Mouse (Mus musculus) limb, embryonic 12.5 days (tissue): ENCODE results near the gene Tnrc6a. TPM values are rescaled to one million over a fixed set of nuclear protein-coding genes. Genes with fewer than 3 reads are reported as not detected.

Experiments
- ATAC-seq: fragments of 200-750 bp; cut with Nextera tagmentation; 2 replicates; pipeline ENCODE4 v1.8.0; 2017; ENCODE audit warnings: low read depth, moderate TSS enrichment; ENCODE audit not compliant: insufficient number of reproducible peaks, insufficient read depth, low FRiP score, low TSS enrichment
- H3K27ac ChIP-seq: fragments of 300-500 bp; sonication (generic); 2 replicates; pipeline ENCODE4 v1.5.1; 2016; ENCODE audit warnings: mild to moderate bottlenecking, moderate library complexity
- H3K27me3 ChIP-seq: fragments of 300-500 bp; sonication (generic); 2 replicates; pipeline ENCODE4 v1.6.1; 2016; ENCODE audit warnings: mild to moderate bottlenecking, moderate library complexity
- H3K36me3 ChIP-seq: fragments of 300-500 bp; sonication (generic); 2 replicates; pipeline ENCODE4 v1.6.1; 2016; ENCODE audit warnings: mild to moderate bottlenecking, moderate library complexity
- H3K4me1 ChIP-seq: fragments of 300-500 bp; sonication (generic); replicated peaks from 2 replicates; pipeline ENCODE4 v1.6.1; 2016
- H3K4me2 ChIP-seq: fragments of 300-500 bp; sonication (generic); 2 replicates; pipeline ENCODE4 v1.6.1; 2016; ENCODE audit warnings: mild to moderate bottlenecking, moderate library complexity
- H3K4me3 ChIP-seq: fragments of 300-500 bp; sonication (generic); replicated peaks from 2 replicates; pipeline ENCODE4 v1.5.1; 2016; ENCODE audit warnings: mild to moderate bottlenecking
- H3K9ac ChIP-seq: fragments of 300-500 bp; sonication (generic); replicated peaks from 2 replicates; pipeline ENCODE4 v1.6.1; 2016; ENCODE audit warnings: mild to moderate bottlenecking, moderate library complexity
- H3K9me3 ChIP-seq: fragments of 300-500 bp; sonication (generic); 2 replicates; pipeline ENCODE4 v1.6.1; 2016; ENCODE audit warnings: mild to moderate bottlenecking, moderate library complexity
- WGBS: fragments of 180-500 bp; shearing (Covaris S2); methylation state at CpG from one replicate; pipeline ENCODE4 v1.1.7; 2016; 5-methylcytosine and 5-hydroxymethylcytosine counted together
- polyA plus RNA-seq: library from polyadenylated mRNA; unstranded; fragments of >200 nt; fragmentation: Nextera tagmentation; extraction: Ambion mirVana; gene quantifications from 2 replicates; pipeline ENCODE4 v1.2.1, GENCODE M21; 2016

Tnrc6a gene
- polyA plus RNA-seq, 1 experiment from 2014 or later, result 81.0 TPM

DNA sequence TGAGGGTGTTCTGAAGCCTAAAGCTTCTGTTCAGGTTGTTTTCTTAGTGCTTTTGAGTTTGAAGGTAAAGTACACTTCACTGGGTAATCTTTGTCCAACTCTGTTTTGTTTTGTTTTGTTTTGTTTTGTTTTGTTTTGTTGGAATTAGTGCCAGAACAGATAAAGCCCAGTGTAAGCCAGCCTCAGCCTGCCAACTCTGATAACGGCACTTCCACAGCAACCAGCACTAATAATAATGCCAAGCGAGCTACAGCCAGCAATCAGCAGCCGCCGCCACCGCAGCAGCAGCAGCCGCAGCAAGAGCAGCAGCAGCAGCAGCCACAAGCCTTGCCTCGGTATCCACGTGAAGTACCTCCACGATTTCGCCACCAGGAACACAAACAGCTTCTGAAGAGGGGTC, 38.7 kb downstream of the Tnrc6a start:
- no peaks in the 10 kb centered on the region for H3K9me3 ChIP-seq
- H3K4me3 ChIP-seq, result no peak overlapping the region
- H3K9ac ChIP-seq, result no peak overlapping the region
- WGBS, result 96% methylated on average over 10 of the region's 10 CpGs
- no peak for ATAC-seq
- peaks cover 75% of the 10 kb centered on the region for H3K36me3 ChIP-seq
- H3K4me1 ChIP-seq, result no peaks in the 10 kb centered on the region
- H3K4me2 ChIP-seq, result no peak overlapping the region
- no peak overlapping the region for H3K27ac ChIP-seq
- H3K27me3 ChIP-seq, result no peaks in the 10 kb centered on the region

DNA sequence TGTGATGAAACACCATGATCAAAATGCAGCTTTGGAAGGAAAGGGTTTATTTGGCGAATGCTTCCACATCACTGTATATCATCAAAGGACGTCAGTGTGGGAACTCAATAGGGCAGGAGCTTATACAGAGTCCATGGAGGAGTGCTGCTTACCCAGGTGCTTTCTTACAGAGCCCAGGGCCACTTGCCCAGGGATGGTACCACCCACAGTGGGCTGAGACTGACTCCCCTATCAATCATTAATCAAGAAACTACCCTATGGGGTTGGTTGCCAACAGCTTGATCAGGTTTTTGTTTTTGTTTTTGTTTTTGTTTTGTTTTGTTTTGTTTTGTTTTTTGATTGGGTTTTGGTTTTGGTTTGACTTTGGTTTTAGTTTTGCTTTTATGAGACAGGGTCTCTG, 43.8 kb downstream of the Tnrc6a start:
- no peak overlapping the region for H3K9ac ChIP-seq
- 95% methylated on average over 2 of the region's 2 CpGs for WGBS
- no peak overlapping the region for H3K27ac ChIP-seq
- peaks cover 99% of the 10 kb centered on the region for H3K36me3 ChIP-seq
- no peak overlapping the region for H3K4me3 ChIP-seq
- H3K9me3 ChIP-seq, result no peaks in the 10 kb centered on the region
- no peaks in the 10 kb centered on the region for H3K4me1 ChIP-seq
- H3K4me2 ChIP-seq, result no peak overlapping the region
- ATAC-seq, result no peak
- H3K27me3 ChIP-seq, result no peaks in the 10 kb centered on the region

DNA sequence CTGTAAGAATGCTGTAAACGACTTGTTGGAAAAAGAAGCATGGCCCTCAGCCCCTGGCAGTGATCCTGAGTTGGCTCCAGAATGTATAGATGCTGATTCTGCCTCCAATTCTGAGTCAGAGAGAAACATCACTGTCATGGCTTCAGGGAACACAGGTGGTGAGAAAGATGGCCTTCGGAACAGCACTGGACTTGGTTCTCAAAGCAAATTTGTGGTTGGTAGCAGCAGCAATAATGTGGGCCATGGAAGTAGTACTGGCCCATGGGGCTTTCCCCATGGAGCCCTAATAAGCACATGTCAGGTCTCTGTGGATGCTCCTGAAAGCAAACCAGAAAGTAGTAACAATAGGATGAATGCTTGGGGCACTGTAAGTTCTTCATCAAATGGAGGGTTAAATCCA, 45.9 kb downstream of the Tnrc6a start:
- H3K4me3 ChIP-seq, result no peak overlapping the region
- H3K4me1 ChIP-seq, result no peaks in the 10 kb centered on the region
- H3K4me2 ChIP-seq, result no peak overlapping the region
- H3K36me3 ChIP-seq, result peaks cover 98% of the 10 kb centered on the region
- 92% methylated on average over 2 of the region's 2 CpGs for whole genome bisulfite sequencing
- no peak overlapping the region for H3K9ac ChIP-seq
- H3K27me3 ChIP-seq, result no peaks in the 10 kb centered on the region
- no peaks in the 10 kb centered on the region for H3K9me3 ChIP-seq
- no peak overlapping the region for H3K27ac ChIP-seq
- no peak for ATAC-seq

DNA sequence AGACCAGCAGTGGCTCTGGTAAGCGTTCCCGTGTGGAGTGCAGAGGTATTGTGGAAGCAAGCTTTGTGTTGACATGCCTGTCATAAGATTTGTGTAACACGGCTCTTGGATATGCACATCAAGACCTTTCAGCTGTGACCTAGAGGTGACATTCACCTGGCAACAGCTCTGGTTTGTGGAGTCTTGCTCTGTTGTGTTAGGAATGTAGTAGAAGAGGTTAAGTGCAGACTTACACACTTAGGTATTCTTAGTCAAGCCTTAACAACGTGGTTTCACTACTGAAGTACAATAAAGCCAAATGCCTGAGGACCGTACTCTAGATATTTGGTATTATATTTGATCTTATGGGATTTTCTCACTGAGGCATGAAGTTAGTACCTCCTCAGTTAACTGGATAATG, 48.4 kb downstream of the Tnrc6a start:
- Histone ChIP-seq H3K4me1 (no peaks in the 10 kb centered on the region), H3K4me2 (no peak overlapping the region), H3K27ac (no peak overlapping the region), H3K9me3 (no peaks in the 10 kb centered on the region), H3K36me3 (peaks cover 98% of the 10 kb centered on the region), H3K27me3 (no peaks in the 10 kb centered on the region), H3K4me3 (no peak overlapping the region), H3K9ac (no peak overlapping the region)
- ATAC-seq, result no peak
- 92% methylated on average over 5 of the region's 5 CpGs for WGBS

DNA sequence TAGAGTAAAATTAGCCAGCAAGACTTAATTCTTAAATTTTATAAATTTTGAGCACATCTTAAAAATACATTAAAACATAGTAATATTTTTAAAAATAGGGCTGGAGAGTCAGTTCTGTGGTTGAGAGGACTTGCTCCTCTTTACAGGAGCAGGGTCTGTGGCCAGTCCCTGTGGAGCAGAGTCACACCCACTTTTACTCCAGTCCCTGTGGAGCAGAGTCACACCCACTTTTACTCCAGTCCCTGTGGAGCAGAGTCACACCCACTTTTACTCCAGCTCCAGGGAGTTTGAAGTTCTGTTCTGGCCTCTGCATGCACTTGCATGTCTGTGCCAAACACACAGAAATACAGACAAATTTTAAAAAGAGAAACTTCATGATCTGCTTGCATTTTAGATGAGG, 53.5 kb downstream of the Tnrc6a start:
- H3K36me3 ChIP-seq, result peaks cover 98% of the 10 kb centered on the region
- no peak overlapping the region for H3K9ac ChIP-seq
- no peak overlapping the region for H3K4me3 ChIP-seq
- H3K4me2 ChIP-seq, result no peak overlapping the region
- no peak for ATAC-seq
- H3K9me3 ChIP-seq, result no peaks in the 10 kb centered on the region
- H3K27ac ChIP-seq, result no peak overlapping the region
- H3K4me1 ChIP-seq, result no peaks in the 10 kb centered on the region
- H3K27me3 ChIP-seq, result no peaks in the 10 kb centered on the region

DNA sequence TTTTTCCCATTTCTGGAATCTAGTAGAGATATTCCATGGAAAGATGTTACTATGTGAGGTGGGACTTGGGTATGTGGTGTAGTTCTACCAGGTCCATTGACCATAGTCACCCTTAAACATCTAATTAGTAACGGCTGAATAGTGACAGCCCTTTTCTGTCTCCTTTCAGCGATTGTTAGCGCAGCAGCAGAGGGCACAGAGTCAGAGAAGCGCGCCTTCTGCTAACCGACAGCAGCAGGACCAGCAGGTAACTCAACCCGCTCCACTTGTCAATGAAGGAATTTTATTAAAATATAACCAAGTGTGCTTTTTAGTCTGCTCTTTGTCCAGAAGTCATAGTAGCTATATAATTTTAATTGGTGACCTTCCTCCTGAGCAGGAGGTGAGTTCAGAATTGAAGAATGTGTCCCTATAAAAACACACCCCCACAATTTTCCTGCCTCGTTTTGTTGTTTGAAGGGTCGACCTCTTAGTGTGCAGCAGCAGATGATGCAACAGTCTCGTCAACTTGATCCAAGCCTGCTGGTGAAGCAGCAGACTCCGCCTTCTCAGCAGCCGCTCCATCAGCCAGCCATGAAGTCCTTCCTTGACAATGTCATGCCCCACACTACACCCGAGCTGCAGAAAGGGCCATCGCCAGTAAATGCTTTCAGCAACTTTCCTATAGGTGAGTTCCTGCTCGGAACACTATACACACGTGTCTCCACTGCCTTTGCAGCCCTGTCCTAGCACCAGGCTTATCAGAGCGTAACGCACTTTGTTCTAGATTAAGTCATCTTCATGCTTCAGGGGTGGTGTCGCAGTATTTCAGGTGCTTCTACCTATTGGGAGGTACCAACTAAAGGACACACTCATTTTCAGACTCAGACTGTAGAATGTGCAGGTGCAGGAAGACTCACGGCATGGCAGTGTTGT, 58.4 kb downstream of the Tnrc6a start:
- H3K4me2 ChIP-seq, result no peak overlapping the region
- no peak overlapping the region for H3K9ac ChIP-seq
- no peaks in the 10 kb centered on the region for H3K27me3 ChIP-seq
- H3K4me3 ChIP-seq, result no peak overlapping the region
- ATAC-seq, result no peak
- H3K4me1 ChIP-seq, result no peaks in the 10 kb centered on the region
- no peak overlapping the region for H3K27ac ChIP-seq
- 86% methylated on average over 20 of the region's 20 CpGs for WGBS
- H3K9me3 ChIP-seq, result no peaks in the 10 kb centered on the region
- H3K36me3 ChIP-seq, result peaks cover 99% of the 10 kb centered on the region

DNA sequence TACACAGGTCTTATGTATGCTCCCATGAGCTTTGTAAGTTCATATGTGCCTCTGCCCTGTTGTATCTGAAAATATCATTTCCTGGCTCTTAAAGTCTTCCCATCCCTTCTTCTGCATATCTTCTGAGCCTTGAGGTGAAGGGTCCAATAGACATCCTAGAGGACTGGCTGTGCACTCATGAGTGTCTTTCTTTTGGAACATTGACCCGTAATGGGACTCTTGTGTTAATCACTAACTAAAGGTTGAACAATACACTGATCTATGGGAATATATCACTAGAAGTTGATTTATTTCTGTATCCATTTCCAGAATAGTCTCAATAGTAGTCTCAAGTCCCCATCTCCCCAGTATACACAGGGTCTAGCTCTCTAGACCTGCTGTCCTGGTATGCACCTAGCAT, 61.2 kb downstream of the Tnrc6a start:
- H3K27me3 ChIP-seq, result no peaks in the 10 kb centered on the region
- no peaks in the 10 kb centered on the region for H3K9me3 ChIP-seq
- 96% methylated on average over 1 of the region's 1 CpGs for WGBS
- no peak overlapping the region for H3K27ac ChIP-seq
- H3K4me2 ChIP-seq, result no peak overlapping the region
- H3K9ac ChIP-seq, result no peak overlapping the region
- no peak for ATAC-seq
- H3K4me3 ChIP-seq, result no peak overlapping the region
- H3K36me3 ChIP-seq, result peaks cover 99% of the 10 kb centered on the region
- no peaks in the 10 kb centered on the region for H3K4me1 ChIP-seq

DNA sequence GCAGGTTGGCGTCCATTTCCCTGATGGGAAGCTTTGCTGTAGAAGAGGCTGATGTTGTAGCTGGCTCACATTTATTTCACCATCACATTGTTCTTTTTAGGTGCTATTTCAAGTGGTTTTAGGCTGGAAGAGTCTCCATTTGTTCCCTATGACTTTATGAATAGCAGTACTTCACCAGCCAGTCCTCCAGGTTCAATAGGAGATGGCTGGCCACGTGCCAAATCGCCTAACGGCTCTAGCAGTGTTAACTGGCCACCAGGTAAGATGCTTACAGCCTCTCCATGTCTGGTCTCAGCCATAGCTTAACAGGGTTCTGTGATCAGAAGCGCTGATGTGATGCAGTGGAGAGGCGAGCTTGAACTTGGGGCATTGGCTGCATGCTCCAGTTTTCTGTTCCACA, 62.8 kb downstream of the Tnrc6a start:
- Histone ChIP-seq H3K36me3 (peaks cover 99% of the 10 kb centered on the region), H3K4me2 (no peak overlapping the region), H3K9ac (no peak overlapping the region), H3K4me3 (no peak overlapping the region), H3K4me1 (no peaks in the 10 kb centered on the region), H3K27me3 (no peaks in the 10 kb centered on the region), H3K27ac (no peak overlapping the region), H3K9me3 (no peaks in the 10 kb centered on the region)
- no peak for ATAC-seq
- WGBS, result 87% methylated on average over 6 of the region's 6 CpGs

DNA sequence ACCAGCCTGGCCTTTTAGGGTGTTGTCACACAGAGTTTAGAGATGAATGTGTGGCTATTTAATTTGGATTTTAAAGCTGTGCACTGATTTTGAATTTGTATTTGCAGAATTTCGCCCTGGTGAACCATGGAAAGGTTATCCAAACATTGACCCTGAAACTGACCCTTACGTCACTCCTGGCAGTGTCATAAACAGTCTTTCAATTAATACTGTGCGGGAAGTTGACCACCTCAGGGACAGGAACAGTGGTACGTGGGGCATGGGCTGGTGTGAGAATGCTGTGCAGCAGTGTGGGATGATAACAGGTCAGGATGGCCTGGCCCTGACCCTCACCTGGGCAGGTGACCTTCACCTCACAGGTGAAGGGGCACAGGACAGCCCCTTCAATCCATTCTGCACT, 63.6 kb downstream of the Tnrc6a start:
- H3K4me3 ChIP-seq, result no peak overlapping the region
- H3K9ac ChIP-seq, result no peak overlapping the region
- WGBS, result 93% methylated on average over 4 of the region's 4 CpGs
- H3K36me3 ChIP-seq, result peaks cover 99% of the 10 kb centered on the region
- ATAC-seq, result no peak
- no peaks in the 10 kb centered on the region for H3K4me1 ChIP-seq
- no peaks in the 10 kb centered on the region for H3K9me3 ChIP-seq
- no peak overlapping the region for H3K27ac ChIP-seq
- no peak overlapping the region for H3K4me2 ChIP-seq
- H3K27me3 ChIP-seq, result no peaks in the 10 kb centered on the region

DNA sequence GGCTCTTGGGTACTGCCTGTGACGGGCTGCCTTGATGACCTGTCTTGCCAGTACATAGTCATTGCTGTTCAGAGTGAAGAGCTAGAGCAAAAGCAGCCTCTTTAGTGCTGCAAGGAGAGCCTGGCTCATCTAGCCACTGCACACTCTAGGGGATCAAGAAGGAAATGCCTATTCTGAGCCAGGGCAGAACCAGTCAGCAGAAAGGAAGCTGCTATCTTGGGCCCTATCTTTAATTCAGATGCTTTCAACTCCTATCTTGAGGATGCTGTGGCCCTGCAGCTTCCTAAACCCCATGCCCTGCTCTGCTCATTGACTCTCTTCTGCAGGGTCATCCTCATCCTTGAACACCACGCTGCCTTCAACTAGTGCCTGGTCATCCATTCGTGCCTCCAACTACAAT, 64.8 kb downstream of the Tnrc6a start:
- Histone ChIP-seq H3K9me3 (no peaks in the 10 kb centered on the region), H3K36me3 (peaks cover 99% of the 10 kb centered on the region)
- 95% methylated on average over 3 of the region's 3 CpGs for WGBS

DNA sequence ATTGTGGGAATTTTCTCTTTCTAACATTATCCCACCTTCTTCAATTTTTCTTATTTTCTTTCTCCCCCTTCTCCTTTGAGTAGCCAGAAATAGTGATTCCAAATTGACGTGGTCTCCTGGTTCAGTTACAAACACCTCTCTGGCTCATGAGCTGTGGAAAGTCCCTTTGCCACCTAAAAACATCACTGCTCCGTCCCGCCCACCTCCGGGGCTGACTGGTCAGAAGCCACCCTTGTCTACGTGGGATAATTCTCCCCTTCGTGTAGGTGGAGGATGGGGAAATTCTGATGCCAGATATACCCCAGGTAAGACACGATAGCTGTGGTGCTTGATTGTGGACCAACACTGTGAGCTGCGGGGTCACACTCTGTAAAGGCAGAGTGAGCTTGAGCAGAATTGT, 66.1 kb downstream of the Tnrc6a start:
- Histone ChIP-seq H3K27me3 (no peaks in the 10 kb centered on the region), H3K27ac (no peak overlapping the region), H3K4me3 (no peak overlapping the region), H3K4me1 (no peaks in the 10 kb centered on the region), H3K4me2 (no peak overlapping the region), H3K36me3 (peaks cover 95% of the 10 kb centered on the region), H3K9me3 (no peaks in the 10 kb centered on the region), H3K9ac (no peak overlapping the region)
- 95% methylated on average over 8 of the region's 8 CpGs for WGBS
- ATAC-seq, result no peak

More for the DNA sequence above, 64.8 kb downstream of the Tnrc6a start:
- no peak for ATAC-seq
- Histone ChIP-seq H3K27me3 (no peaks in the 10 kb centered on the region), H3K4me2 (no peak overlapping the region), H3K4me3 (no peak overlapping the region), H3K9ac (no peak overlapping the region), H3K4me1 (no peaks in the 10 kb centered on the region), H3K27ac (no peak overlapping the region)

DNA sequence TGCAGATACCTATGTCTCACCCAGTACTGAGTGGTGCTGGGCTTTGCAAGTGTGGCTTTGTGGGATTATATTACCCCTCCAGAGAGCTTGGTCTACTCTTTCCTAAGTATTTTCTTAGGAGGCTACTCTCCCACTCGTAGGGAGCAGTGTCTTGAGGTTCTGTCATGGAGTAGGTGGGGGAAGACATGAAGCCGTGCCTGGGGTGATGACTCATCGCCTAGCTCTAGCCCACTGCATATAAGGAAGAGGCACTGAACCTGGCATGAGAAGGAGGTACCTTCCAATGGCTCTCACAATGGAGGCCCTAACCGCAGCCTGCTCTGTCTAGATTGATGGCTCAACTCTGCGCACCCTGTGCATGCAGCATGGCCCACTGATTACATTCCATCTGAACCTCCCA, 68.0 kb downstream of the Tnrc6a start:
- Histone ChIP-seq H3K9me3 (no peaks in the 10 kb centered on the region), H3K27ac (no peak overlapping the region), H3K9ac (no peak overlapping the region), H3K4me2 (no peak overlapping the region), H3K4me1 (no peaks in the 10 kb centered on the region), H3K4me3 (no peak overlapping the region), H3K27me3 (no peaks in the 10 kb centered on the region), H3K36me3 (peaks cover 88% of the 10 kb centered on the region)
- ATAC-seq, result 0 out of 2 replicates have a peak, but pooled peaks have one; percentile 3
- 91% methylated on average over 5 of the region's 5 CpGs for WGBS
